Mouse (Mus musculus) forebrain, embryonic 14.5 days (tissue): ENCODE results near the gene Ift46. TPM values are rescaled to one million over a fixed set of nuclear protein-coding genes. Genes with fewer than 3 reads are reported as not detected.

Source experiments
- ATAC-seq: fragments of 200-750 bp; cut with Nextera tagmentation; 2 replicates; pipeline ENCODE4 v1.8.0; 2017; ENCODE audit warnings: mild to moderate bottlenecking, moderate library complexity
- DNase-seq: peaks from one replicate; pipeline ENCODE4 v3.0.0-alpha.2; 2015; ENCODE audit warnings: low spot score
- H3K27ac ChIP-seq: fragments of 300-500 bp; sonication (generic); 2 replicates; pipeline ENCODE4 v1.5.1; 2014; ENCODE audit warnings: low read depth, mild to moderate bottlenecking, control low read depth, low read length, moderate library complexity
- H3K27me3 ChIP-seq: fragments of 300-500 bp; sonication (generic); replicated peaks from 2 replicates; pipeline ENCODE4 v1.6.1; 2014; ENCODE audit warnings: low read length, control low read depth, mixed read lengths; ENCODE audit not compliant: control insufficient read depth, insufficient read depth
- H3K36me3 ChIP-seq: fragments of 300-500 bp; sonication (generic); 2 replicates; pipeline ENCODE4 v1.6.1; 2014; ENCODE audit warnings: low read length, control low read depth; ENCODE audit not compliant: control insufficient read depth, insufficient read depth
- H3K4me1 ChIP-seq: fragments of 300-500 bp; sonication (generic); 2 replicates; pipeline ENCODE4 v1.6.1; 2014; ENCODE audit warnings: antibody characterized with exemption, low read length, control low read depth; ENCODE audit not compliant: control insufficient read depth, insufficient read depth
- H3K4me2 ChIP-seq: fragments of 300-500 bp; sonication (generic); 2 replicates; pipeline ENCODE4 v1.6.1; 2014; ENCODE audit warnings: mild to moderate bottlenecking, control low read depth, low read length
- H3K4me3 ChIP-seq: fragments of 300-500 bp; sonication (generic); 2 replicates; pipeline ENCODE4 v1.5.1; 2014; ENCODE audit warnings: low read depth, low read length, control low read depth
- H3K9ac ChIP-seq: fragments of 300-500 bp; sonication (generic); 2 replicates; pipeline ENCODE4 v1.6.1; 2014; ENCODE audit warnings: mild to moderate bottlenecking, low read length, control low read depth, moderate library complexity
- H3K9me3 ChIP-seq: fragments of 300-500 bp; sonication (generic); replicated peaks from 2 replicates; pipeline ENCODE4 v1.6.1; 2016; ENCODE audit warnings: low read length, control low read depth, mixed read lengths; ENCODE audit not compliant: control insufficient read depth
- WGBS: fragments of 180-500 bp; shearing (Covaris S2); extraction: QIAGEN DNeasy Blood & Tissue Kit; methylation state at CpG from one replicate; pipeline ENCODE4 v1.1.7; 2014; 5-methylcytosine and 5-hydroxymethylcytosine counted together
- polyA plus RNA-seq: library from polyadenylated mRNA; unstranded; fragments of >200 nt; fragmentation: Nextera tagmentation; extraction: Ambion mirVana; gene quantifications from 2 replicates; pipeline ENCODE4 v1.2.1, GENCODE M21; 2014

Ift46 gene
- polyA plus RNA-seq, 1 experiment from 2014 or later, result 178 TPM

DNA sequence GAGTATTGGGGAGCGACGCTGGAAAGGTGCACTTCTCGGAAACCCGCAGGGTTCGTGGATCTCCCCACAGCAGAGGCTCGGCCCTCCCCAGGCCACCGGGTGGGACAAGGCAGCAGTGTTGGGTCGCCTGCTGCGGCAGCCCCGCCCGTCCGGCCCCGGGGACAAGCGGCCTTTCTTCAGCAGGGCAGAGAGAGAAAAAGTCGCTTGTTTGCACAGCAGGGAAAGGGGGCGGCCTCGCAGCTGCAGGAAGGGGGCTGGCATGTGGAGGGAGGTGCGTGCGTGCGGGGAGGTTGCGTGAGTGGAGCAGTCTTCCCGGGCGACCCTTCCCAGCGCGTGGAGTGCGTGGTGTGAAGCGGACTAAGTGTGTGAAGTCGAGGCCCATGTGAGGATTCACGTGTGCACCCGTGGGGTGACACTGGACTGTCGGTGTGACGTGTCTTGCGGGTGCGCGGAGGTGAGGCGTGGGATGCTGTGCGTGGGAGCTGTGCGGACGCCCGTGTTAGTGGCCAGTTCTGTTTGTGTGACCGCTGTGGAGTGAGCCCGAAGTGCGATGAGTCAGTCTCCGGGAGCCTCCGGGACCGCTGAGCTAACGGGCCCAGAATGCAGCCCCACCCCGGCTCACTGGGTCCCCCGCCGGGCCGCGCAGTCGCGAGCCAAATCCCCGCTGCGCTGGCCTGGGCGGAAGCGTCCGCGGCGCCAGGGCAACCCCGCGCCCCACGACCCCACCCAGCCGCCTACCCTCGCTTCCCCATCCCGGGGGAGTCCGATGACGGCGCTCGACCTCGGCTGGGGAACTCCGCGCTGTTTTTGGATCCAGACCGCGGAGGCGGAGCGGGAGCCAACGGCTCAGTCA, 33.8 kb upstream of the Ift46 start:
- H3K9ac ChIP-seq, result peak overlapping the region; percentile 71
- peak; percentile 35 for DNase-seq
- H3K4me1 ChIP-seq, result peaks cover 15% of the 10 kb centered on the region
- no peaks in the 10 kb centered on the region; the same call in 1 of the 2 replicates for H3K27me3 ChIP-seq
- H3K4me2 ChIP-seq, result peak overlapping the region; percentile 99
- H3K4me3 ChIP-seq, result peak overlapping the region; percentile 55
- H3K9me3 ChIP-seq, result no peaks in the 10 kb centered on the region
- peak; percentile 56 for ATAC-seq
- under 1% methylated on average over 73 of the region's 79 CpGs for WGBS
- no peaks in the 10 kb centered on the region for H3K36me3 ChIP-seq
- H3K27ac ChIP-seq, result 0 out of 2 replicates have a peak overlapping the region, but pooled peaks have one; percentile 9

DNA sequence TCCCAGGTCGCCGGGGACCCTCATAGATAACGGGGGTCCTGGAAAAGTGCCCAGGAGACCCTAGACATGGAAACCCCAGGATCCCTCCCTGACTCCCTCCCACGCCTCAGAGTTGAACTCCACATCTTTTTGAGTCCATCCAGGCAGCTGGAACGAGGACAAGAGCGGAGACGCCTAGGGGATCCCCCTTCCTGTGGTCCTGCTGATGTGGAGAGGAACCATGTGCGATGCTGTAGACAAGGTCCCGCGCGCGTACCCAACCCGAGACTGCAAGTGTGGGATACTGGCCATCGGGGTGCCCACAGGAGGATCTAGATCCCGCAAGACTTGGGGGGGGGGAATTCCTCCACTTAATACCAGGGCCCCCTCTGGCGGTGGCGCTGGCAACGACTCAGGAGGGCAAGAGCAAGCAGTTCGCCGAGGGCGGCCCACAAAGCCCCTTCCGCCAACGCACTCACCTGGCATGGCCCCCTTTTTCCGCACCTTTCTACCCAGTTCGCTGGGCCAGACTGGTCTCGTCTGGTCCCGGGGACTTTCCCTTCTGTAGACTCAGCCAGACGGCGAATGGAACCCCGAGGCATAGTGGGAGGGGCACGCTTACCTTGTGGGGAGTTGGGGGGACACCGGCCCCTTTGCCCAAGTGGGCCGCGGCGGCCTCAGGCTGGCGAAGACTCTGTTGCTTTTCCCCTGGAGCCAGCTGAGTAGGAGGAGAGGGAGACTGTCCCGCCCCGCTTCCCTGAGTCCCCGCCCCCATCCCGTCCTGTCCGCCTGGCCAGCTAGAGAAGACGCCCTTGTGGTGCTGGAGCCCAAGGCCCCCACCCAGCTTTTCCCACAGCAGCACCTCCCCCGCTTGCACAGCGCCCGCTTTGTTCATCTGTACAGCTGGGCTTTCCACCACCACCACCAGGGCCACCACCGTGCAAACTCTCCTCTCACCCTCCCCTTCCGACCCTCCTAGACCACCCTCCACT, 32.9 kb upstream of the Ift46 start, which contains the start of gene Phldb1:
Gene Phldb1 (minus strand): TSS at position 675 of the 971 bp plus-strand sequence.
- Histone ChIP-seq H3K9ac (peak within 1 kb of the TSS; percentile 71), H3K36me3 (no peaks in the 10 kb centered on the region), H3K9me3 (no peaks in the 10 kb centered on the region), H3K27me3 (no peaks in the 10 kb centered on the region; the same call in 1 of the 2 replicates), H3K4me3 (peak within 1 kb of the TSS; percentile 55), H3K27ac (peak within 1 kb of the TSS; percentile 9; the same call in 1 of the 2 replicates), H3K4me2 (peak within 1 kb of the TSS; percentile 99), H3K4me1 (peaks cover 15% of the 10 kb centered on the region)
- under 1% methylated on average over 46 of the region's 47 CpGs for WGBS
- peak; percentile 55 for DNase-seq
- ATAC-seq, result peak; percentile 77

DNA sequence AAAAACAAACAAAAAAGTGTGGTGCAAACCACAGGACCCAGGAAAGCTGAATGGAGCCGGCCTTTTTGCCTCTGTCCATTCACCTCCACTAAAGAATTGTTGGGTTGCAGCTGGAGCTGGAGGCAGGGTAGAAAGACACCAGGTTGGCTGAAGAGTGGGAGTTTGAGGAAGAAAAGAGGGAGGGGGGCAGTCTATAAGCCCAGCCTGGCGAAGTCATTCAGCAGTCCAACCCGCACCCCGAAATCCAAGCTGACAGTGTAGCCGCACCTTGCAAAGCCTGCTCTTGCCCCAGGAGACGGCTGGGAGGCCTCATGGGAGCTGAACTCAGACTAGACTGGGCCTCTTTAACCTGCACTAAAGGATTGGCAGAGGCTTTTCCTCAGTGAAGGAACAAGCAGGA, 31.8 kb upstream of the Ift46 start:
- H3K4me1 ChIP-seq, result peaks cover 15% of the 10 kb centered on the region
- no peak overlapping the region for H3K4me2 ChIP-seq
- H3K4me3 ChIP-seq, result no peak overlapping the region
- H3K36me3 ChIP-seq, result 0 out of 2 replicates have a peak, but pooled peaks cover 2% of the 10 kb centered on the region
- H3K27ac ChIP-seq, result no peak overlapping the region
- no peak for DNase-seq
- H3K9ac ChIP-seq, result no peak overlapping the region
- no peaks in the 10 kb centered on the region for H3K9me3 ChIP-seq
- ATAC-seq, result no peak
- no peaks in the 10 kb centered on the region; the same call in 1 of the 2 replicates for H3K27me3 ChIP-seq
- WGBS, result 78% methylated on average over 6 of the region's 6 CpGs

DNA sequence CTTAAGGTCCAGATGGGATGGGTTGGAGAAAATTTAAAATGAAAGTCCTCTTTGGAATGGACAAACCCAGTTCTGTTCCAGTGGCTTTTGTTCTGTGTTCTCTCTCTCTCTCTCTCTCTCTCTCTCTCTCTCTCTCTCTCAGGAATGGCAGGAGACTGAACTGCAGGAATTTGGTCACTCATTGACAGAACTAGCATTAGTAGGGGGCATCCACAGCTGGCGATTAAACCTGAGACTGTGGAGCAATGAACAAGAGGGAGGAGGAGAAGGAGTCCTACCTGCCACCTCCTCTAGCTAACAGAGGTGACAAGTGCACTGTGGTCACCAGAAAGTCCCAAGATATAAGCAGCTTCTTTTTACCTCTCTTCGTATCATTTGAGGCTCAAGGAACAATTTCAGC, 31.4 kb upstream of the Ift46 start:
- peaks cover 6% of the 10 kb centered on the region; the same call in 1 of the 2 replicates for H3K36me3 ChIP-seq
- ATAC-seq (no peak), DNase-seq (no peak)
- no peak overlapping the region for H3K27ac ChIP-seq
- H3K9ac ChIP-seq, result no peak overlapping the region
- H3K9me3 ChIP-seq, result no peaks in the 10 kb centered on the region
- no peak overlapping the region for H3K4me3 ChIP-seq
- H3K27me3 ChIP-seq, result no peaks in the 10 kb centered on the region; the same call in 1 of the 2 replicates
- 69% methylated on average over 2 of the region's 2 CpGs for WGBS
- peaks cover 15% of the 10 kb centered on the region for H3K4me1 ChIP-seq
- no peak overlapping the region for H3K4me2 ChIP-seq

DNA sequence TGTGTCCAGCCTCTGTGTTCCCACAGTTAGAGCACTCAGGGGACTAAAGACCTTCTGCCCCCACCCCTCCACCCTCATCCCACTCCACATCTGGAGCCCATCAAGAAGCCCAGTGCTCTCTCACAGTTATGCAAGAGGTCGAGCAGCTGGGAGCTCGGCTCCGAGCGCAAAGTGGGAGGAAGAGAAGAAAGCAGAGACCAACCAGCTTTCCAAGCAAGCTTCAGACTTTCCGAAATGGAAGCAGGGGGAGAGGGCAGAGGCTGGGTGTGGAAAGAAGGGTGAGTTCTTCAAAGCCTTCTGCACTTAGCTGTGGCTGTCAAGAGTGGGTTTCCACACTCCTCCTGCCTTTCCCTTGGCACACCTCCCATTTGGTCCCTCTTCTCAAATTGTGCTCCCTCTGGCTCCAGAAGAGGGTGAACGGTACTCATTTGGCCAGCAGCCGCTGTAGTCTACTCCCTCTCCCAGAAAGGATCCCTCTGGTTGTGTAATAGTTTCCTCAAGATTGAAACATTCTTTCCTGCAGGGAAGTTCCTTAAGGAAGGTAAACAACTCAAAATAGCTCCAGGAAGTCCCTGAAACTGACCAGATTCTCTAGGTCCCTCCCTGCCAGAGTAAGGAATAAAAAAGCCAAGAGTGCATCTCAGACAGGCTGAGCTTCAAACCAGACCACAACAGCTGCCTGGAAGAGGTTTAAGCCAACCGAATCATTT, 30.3 kb upstream of the Ift46 start:
- no peak for ATAC-seq
- Histone ChIP-seq H3K27me3 (no peaks in the 10 kb centered on the region; the same call in 1 of the 2 replicates), H3K9me3 (no peaks in the 10 kb centered on the region), H3K4me2 (no peak overlapping the region), H3K36me3 (peaks cover 11% of the 10 kb centered on the region), H3K9ac (no peak overlapping the region), H3K27ac (no peak overlapping the region), H3K4me1 (peaks cover 15% of the 10 kb centered on the region), H3K4me3 (no peak overlapping the region)
- WGBS, result 76% methylated on average over 8 of the region's 8 CpGs
- DNase-seq, result no peak

DNA sequence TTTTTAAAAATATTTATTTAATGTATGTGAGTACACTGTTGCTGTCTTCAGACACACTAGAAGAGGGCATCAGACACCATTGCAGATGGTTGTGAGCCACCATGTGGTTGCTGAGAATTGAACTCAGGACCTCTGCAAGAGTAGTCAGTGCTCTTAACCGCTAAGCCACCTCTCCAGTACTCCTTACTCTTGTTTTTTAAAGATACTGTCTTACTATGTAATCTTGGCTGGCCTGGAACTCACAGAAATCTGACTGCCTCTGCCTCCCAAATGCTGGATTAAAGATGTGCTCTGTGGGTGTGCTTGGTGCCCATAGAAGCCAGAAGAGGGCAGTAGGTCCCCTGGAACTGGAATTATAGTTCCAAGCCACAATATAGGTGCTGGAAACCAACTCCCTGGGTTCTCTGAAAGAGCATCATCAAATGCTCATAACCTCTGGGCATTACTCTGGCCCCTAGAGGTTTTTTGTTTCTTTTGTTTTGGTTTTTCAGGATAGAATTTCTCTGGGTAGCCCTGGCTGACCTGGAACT, 27.0 kb upstream of the Ift46 start:
- Histone ChIP-seq H3K9me3 (no peaks in the 10 kb centered on the region), H3K4me1 (no peaks in the 10 kb centered on the region), H3K27ac (no peak overlapping the region), H3K4me3 (no peak overlapping the region), H3K9ac (no peak overlapping the region), H3K4me2 (no peak overlapping the region), H3K27me3 (no peaks in the 10 kb centered on the region; the same call in 1 of the 2 replicates), H3K36me3 (peaks cover 43% of the 10 kb centered on the region)
- no peak for ATAC-seq
- WGBS, result 89% methylated on average over 1 of the region's 1 CpGs
- DNase-seq, result no peak

DNA sequence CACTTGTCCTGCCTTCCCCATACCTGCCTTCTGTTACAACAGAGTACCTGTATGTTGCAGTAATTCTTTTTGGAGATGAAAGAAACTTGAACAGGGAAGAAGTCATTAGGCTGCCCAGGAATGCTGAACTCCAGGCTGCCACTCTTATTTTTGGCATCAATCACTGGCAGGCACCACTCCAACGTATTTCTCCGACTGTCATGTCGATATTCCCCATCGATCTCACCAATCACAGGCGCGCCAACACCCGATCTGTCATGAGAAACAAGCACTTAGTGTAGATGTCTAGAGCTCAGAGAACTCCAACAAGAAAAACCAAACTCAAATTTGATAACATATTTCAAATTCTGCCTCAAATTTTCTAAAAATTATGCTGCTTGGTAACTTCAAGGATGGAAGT, 22.3 kb upstream of the Ift46 start:
- Histone ChIP-seq H3K36me3 (peaks cover 76% of the 10 kb centered on the region), H3K9ac (no peak overlapping the region), H3K4me1 (no peaks in the 10 kb centered on the region)

DNA sequence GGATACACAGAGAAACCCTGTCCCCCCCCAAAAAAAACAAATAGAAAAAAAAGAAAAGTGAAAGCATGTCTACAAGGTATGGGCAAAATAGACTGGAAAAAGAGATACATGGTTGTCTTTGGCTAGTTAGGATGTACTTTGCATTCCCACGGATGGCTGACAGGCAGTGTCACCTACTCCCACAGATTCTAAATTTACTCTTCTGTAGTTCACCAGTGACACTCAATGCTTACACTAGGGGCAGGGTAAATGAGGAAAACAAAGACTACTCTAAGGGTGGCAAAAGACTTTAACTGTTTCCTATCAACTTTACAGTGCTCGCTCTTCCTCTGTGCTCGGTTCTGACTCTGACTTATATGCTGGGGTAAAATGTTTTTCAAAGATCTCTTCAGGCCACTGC, 21.0 kb upstream of the Ift46 start:
- ATAC-seq (no peak), DNase-seq (no peak)
- Histone ChIP-seq H3K9ac (no peak overlapping the region), H3K27me3 (no peaks in the 10 kb centered on the region), H3K27ac (no peak overlapping the region), H3K4me2 (no peak overlapping the region), H3K36me3 (peaks cover 83% of the 10 kb centered on the region), H3K9me3 (no peaks in the 10 kb centered on the region), H3K4me1 (no peaks in the 10 kb centered on the region), H3K4me3 (no peak overlapping the region)
- 95% methylated on average over 3 of the region's 3 CpGs for WGBS

More for the DNA sequence above, 22.3 kb upstream of the Ift46 start:
- DNase-seq (no peak), ATAC-seq (no peak)
- no peak overlapping the region for H3K4me3 ChIP-seq
- no peaks in the 10 kb centered on the region for H3K9me3 ChIP-seq
- H3K4me2 ChIP-seq, result no peak overlapping the region
- H3K27me3 ChIP-seq, result no peaks in the 10 kb centered on the region
- no peak overlapping the region for H3K27ac ChIP-seq
- 82% methylated on average over 7 of the region's 7 CpGs for WGBS
